Mouse (Mus musculus): ENCODE results near the gene Hivep1. TPM values are rescaled to one million over a fixed set of nuclear protein-coding genes. Genes with fewer than 3 reads are reported as not detected.

Hivep1 gene
- total and polyA plus RNA-seq, 2 experiments from 2014 or later = 16.6 to 26.7 TPM

- 90% methylated on average over 6 of the region's 6 CpGs for WGBS
- H3K9me3 ChIP-seq (ENCODE audit: low read length) = no peaks in the 10 kb centered on the region
- TF ChIP-seq CTCF (IDR thresholded peaks at IDR 0.05; ENCODE audit: low read depth) = no peak
- H3K36me3 ChIP-seq (ENCODE audit: insufficient read depth) = no peaks in the 10 kb centered on the region
- no peaks in the 10 kb centered on the region for H3K4me1 ChIP-seq (ENCODE audit: insufficient read depth)
- ATAC-seq (no peak), DNase-seq (no peak)
- no peaks in the 10 kb centered on the region for H3K27me3 ChIP-seq (ENCODE audit: insufficient read depth, low read length)
- no peak overlapping the region for H3K9ac ChIP-seq
- H3K27ac ChIP-seq (ENCODE audit: low read depth, low read length) = no peak overlapping the region
- no peak overlapping the region for H3K4me2 ChIP-seq (ENCODE audit: low read depth)
- H3K4me3 ChIP-seq (ENCODE audit: low read depth, low read length) = no peak overlapping the region
These were observed 21.5 kb downstream of the Hivep1 start for GRCm38 (mm10) chr13:42073285-42073684.

- no peak overlapping the region for H3K4me3 ChIP-seq (ENCODE audit: low read depth, low read length)
- no peaks in the 10 kb centered on the region for H3K27me3 ChIP-seq (ENCODE audit: insufficient read depth, low read length)
- 0 out of 2 replicates have a peak, but pooled peaks cover 1% of the 10 kb centered on the region for H3K4me1 ChIP-seq (ENCODE audit: insufficient read depth)
- H3K36me3 ChIP-seq (ENCODE audit: insufficient read depth) = no peaks in the 10 kb centered on the region
- ATAC-seq = no peak
- no peak overlapping the region for H3K4me2 ChIP-seq (ENCODE audit: low read depth)
- DNase-seq = no peak
- no peak overlapping the region for H3K9ac ChIP-seq
- no peaks in the 10 kb centered on the region for H3K9me3 ChIP-seq (ENCODE audit: low read length)
- no peak for TF ChIP-seq CTCF (IDR thresholded peaks at IDR 0.05; ENCODE audit: low read depth)
- H3K27ac ChIP-seq (ENCODE audit: low read depth, low read length) = no peak overlapping the region
- 92% methylated on average over 5 of the region's 5 CpGs for WGBS
These were observed 23.7 kb downstream of the Hivep1 start for GRCm38 (mm10) chr13:42075546-42075945.

GRCm38 (mm10) chr13:42076751-42077302 lies 25.0 kb downstream of the Hivep1 start:
- H3K4me3 ChIP-seq (ENCODE audit: low read depth, low read length) = no peak overlapping the region
- H3K4me2 ChIP-seq (ENCODE audit: low read depth) = no peak overlapping the region
- ATAC-seq (no peak), DNase-seq (no peak)
- no peaks in the 10 kb centered on the region for H3K36me3 ChIP-seq (ENCODE audit: insufficient read depth)
- no peak overlapping the region for H3K9ac ChIP-seq
- TF ChIP-seq CTCF (IDR thresholded peaks at IDR 0.05; ENCODE audit: low read depth) = no peak
- H3K4me1 ChIP-seq (ENCODE audit: insufficient read depth) = 0 out of 2 replicates have a peak, but pooled peaks cover 3% of the 10 kb centered on the region
- H3K9me3 ChIP-seq (ENCODE audit: low read length) = no peaks in the 10 kb centered on the region
- 85% methylated on average over 5 of the region's 5 CpGs for WGBS
- H3K27me3 ChIP-seq (ENCODE audit: insufficient read depth, low read length) = no peaks in the 10 kb centered on the region
- no peak overlapping the region for H3K27ac ChIP-seq (ENCODE audit: low read depth, low read length)

- no peak overlapping the region for H3K4me3 ChIP-seq (ENCODE audit: low read depth, low read length)
- H3K4me2 ChIP-seq (ENCODE audit: low read depth) = no peak overlapping the region
- no peak overlapping the region for H3K9ac ChIP-seq
- TF ChIP-seq CTCF (IDR thresholded peaks at IDR 0.05; ENCODE audit: low read depth) = no peak
- no peak overlapping the region for H3K27ac ChIP-seq (ENCODE audit: low read depth, low read length)
- 87% methylated on average over 3 of the region's 3 CpGs for WGBS
- ATAC-seq = no peak
- DNase-seq = no peak
- H3K36me3 ChIP-seq (ENCODE audit: insufficient read depth) = no peaks in the 10 kb centered on the region
- no peaks in the 10 kb centered on the region for H3K9me3 ChIP-seq (ENCODE audit: low read length)
- H3K27me3 ChIP-seq (ENCODE audit: insufficient read depth, low read length) = no peaks in the 10 kb centered on the region
- 0 out of 2 replicates have a peak, but pooled peaks cover 3% of the 10 kb centered on the region for H3K4me1 ChIP-seq (ENCODE audit: insufficient read depth)
These were observed 25.8 kb downstream of the Hivep1 start for GRCm38 (mm10) chr13:42077629-42078028.

- 54% methylated on average over 10 of the region's 10 CpGs for WGBS
These were observed 28.5 kb downstream of the Hivep1 start for GRCm38 (mm10) chr13:42080131-42080916.

GRCm38 (mm10) chr13:42088339-42088738 lies 36.5 kb downstream of the Hivep1 start:
- Histone ChIP-seq H3K9me3 (ENCODE audit: low read length) (no peaks in the 10 kb centered on the region), H3K36me3 (ENCODE audit: insufficient read depth) (no peaks in the 10 kb centered on the region), H3K4me1 (ENCODE audit: insufficient read depth) (no peaks in the 10 kb centered on the region), H3K27me3 (ENCODE audit: insufficient read depth, low read length) (no peaks in the 10 kb centered on the region), H3K4me2 (ENCODE audit: low read depth) (no peak overlapping the region), H3K4me3 (ENCODE audit: low read depth, low read length) (no peak overlapping the region), H3K27ac (ENCODE audit: low read depth, low read length) (no peak overlapping the region), H3K9ac (no peak overlapping the region)
- no peak for ATAC-seq
- WGBS = 58% methylated on average over 5 of the region's 5 CpGs
- DNase-seq = no peak
- no peak for TF ChIP-seq CTCF (IDR thresholded peaks at IDR 0.05; ENCODE audit: low read depth)

More at GRCm38 (mm10) chr13:42080131-42080916, 28.5 kb downstream of the Hivep1 start:
- DNase-seq (no peak), ATAC-seq (peak; percentile 66)
- H3K27ac ChIP-seq (ENCODE audit: low read depth, low read length) = no peak overlapping the region
- 0 out of 2 replicates have a peak, but pooled peaks cover 3% of the 10 kb centered on the region for H3K4me1 ChIP-seq (ENCODE audit: insufficient read depth)
- H3K4me2 ChIP-seq (ENCODE audit: low read depth) = no peak overlapping the region
- H3K9me3 ChIP-seq (ENCODE audit: low read length) = no peaks in the 10 kb centered on the region
- H3K27me3 ChIP-seq (ENCODE audit: insufficient read depth, low read length) = no peaks in the 10 kb centered on the region
- no peak overlapping the region for H3K9ac ChIP-seq
- no peak for TF ChIP-seq CTCF (IDR thresholded peaks at IDR 0.05; ENCODE audit: low read depth)
- H3K36me3 ChIP-seq (ENCODE audit: insufficient read depth) = no peaks in the 10 kb centered on the region
- no peak overlapping the region for H3K4me3 ChIP-seq (ENCODE audit: low read depth, low read length)

- 70% methylated on average over 8 of the region's 8 CpGs for WGBS
- TF ChIP-seq CTCF (IDR thresholded peaks at IDR 0.05; ENCODE audit: low read depth) = no peak
- Histone ChIP-seq H3K36me3 (ENCODE audit: insufficient read depth) (no peaks in the 10 kb centered on the region), H3K9me3 (ENCODE audit: low read length) (no peaks in the 10 kb centered on the region), H3K4me1 (ENCODE audit: insufficient read depth) (no peaks in the 10 kb centered on the region), H3K4me2 (ENCODE audit: low read depth) (no peak overlapping the region), H3K27ac (ENCODE audit: low read depth, low read length) (no peak overlapping the region), H3K9ac (no peak overlapping the region), H3K27me3 (ENCODE audit: insufficient read depth, low read length) (no peaks in the 10 kb centered on the region), H3K4me3 (ENCODE audit: low read depth, low read length) (no peak overlapping the region)
- ATAC-seq = no peak
- no peak for DNase-seq
These were observed 37.2 kb downstream of the Hivep1 start for GRCm38 (mm10) chr13:42089025-42089424.
